Comparison of ENCODE assay signal across 21 mouse cellular contexts in the genomic region with DNA sequence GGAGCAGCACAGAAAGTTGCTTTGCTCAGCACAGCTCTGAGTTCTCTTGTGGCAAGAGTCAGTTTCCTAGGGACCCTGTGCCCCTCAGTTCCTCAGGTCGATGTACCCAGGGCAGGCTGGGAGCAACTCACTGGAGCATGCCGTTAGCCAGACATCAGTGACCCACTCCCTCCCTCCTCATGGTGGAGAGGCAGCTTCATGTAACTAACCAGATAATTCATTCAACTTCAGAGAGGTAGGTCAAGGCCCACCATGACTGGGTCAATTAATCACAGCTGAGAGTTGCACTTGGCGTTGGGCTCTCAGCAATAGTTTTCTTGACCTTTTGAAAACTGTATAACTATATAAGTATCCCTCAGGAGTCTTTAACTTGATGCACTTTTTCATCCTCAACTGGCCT.
DNase-seq lines count a peak whose midpoint lies in the region; ATAC-seq lines count a peak whose summit lies in the region.
"Had no signal": no experiment of that assay in that cellular context is flagged by ENCODE, and none has a peak within 500 bp of the region (broad histone marks: within the 10 kb centered on the region; RNA-seq: fewer than 3 reads in every experiment).

No protein-coding gene starts in this region.

- no peak for ATAC-seq in megakaryocyte, adult 5-6 weeks (ENCODE audit: poor library complexity, severe bottlenecking)
- ATAC-seq in liver, embryonic 11.5 days (replicated peaks; ENCODE audit: low FRiP score) = no peak
- ATAC-seq: CD4-positive, CD25-positive, alpha-beta regulatory T cell, adult 4 months; forebrain, embryonic 14.5 days; forebrain, postnatal 0 days had no signal

- H3K4me2 ChIP-seq in liver, embryonic 11.5 days = no peak overlapping the region
- H3K4me2 ChIP-seq: embryonic facial prominence, embryonic 12.5 days; embryonic facial prominence, embryonic 15.5 days; heart, embryonic 11.5 days; hindbrain, embryonic 12.5 days; hindbrain, embryonic 15.5 days had no signal

- 69% methylated on average over 3 of the region's 3 CpGs for WGBS in liver, embryonic 11.5 days

- peak overlapping the region; percentile 12 for H3K4me3 ChIP-seq in megakaryocyte, embryonic 14.5 days (replicated peaks)
- H3K4me3 ChIP-seq in liver, embryonic 11.5 days (ENCODE audit: low read depth, low read length) = no peak overlapping the region
- H3K4me3 ChIP-seq: embryonic facial prominence, embryonic 12.5 days; embryonic facial prominence, embryonic 15.5 days; gastrocnemius, adult 2 months; hindbrain, embryonic 12.5 days; hindbrain, embryonic 15.5 days had no signal

- H3K9me3 ChIP-seq in megakaryocyte, embryonic 14.5 days = peaks cover 52% of the 10 kb centered on the region
- peaks cover 9% of the 10 kb centered on the region; the same call in 1 of the 2 replicates for H3K9me3 ChIP-seq in liver, embryonic 11.5 days (ENCODE audit: control insufficient read depth, low read length)
- H3K9me3 ChIP-seq: embryonic facial prominence, embryonic 15.5 days; hindbrain, embryonic 12.5 days; hindbrain, embryonic 15.5 days had no signal

- peak; percentile 47 for DNase-seq in adrenal gland, postnatal 10 days
- peak; percentile 60 to 64 for DNase-seq in adrenal gland, postnatal 36 days
- no peak for DNase-seq in urinary bladder, postnatal 36 days (ENCODE audit: low spot score in 2 of 2)
- no peak for DNase-seq in liver, embryonic 11.5 days (ENCODE audit: low spot score)
- DNase-seq: cerebellum, adult 11 months; cerebellum, adult 2 months; cerebellum, adult 9-11 months; cerebellum, postnatal 25 days; forebrain, postnatal 0 days; gastrocnemius, adult 2 months; gastrocnemius, postnatal 14 days; heart, adult 11 months had no signal

- H3K36me3 ChIP-seq in megakaryocyte, embryonic 14.5 days (replicated peaks; ENCODE audit: low read length) = no peaks in the 10 kb centered on the region
- H3K36me3 ChIP-seq in liver, embryonic 11.5 days (ENCODE audit: control insufficient read depth, insufficient read depth, low read length) = no peaks in the 10 kb centered on the region
- H3K36me3 ChIP-seq: embryonic facial prominence, embryonic 12.5 days; embryonic facial prominence, embryonic 15.5 days; hindbrain, embryonic 12.5 days; hindbrain, embryonic 15.5 days had no signal

- H3K27ac ChIP-seq in liver, embryonic 11.5 days (ENCODE audit: low read depth, low read length) = no peak overlapping the region
- H3K27ac ChIP-seq: embryonic facial prominence, embryonic 12.5 days; embryonic facial prominence, embryonic 15.5 days; gastrocnemius, adult 2 months; hindbrain, embryonic 12.5 days; hindbrain, embryonic 15.5 days had no signal

- no peak overlapping the region for H3K9ac ChIP-seq in liver, embryonic 11.5 days (ENCODE audit: low read depth, low read length)
- H3K9ac ChIP-seq: embryonic facial prominence, embryonic 12.5 days; embryonic facial prominence, embryonic 15.5 days; forebrain, postnatal 0 days; hindbrain, embryonic 12.5 days; hindbrain, embryonic 15.5 days had no signal

- H3K27me3 ChIP-seq in megakaryocyte, embryonic 14.5 days (replicated peaks) = no peaks in the 10 kb centered on the region
- no peaks in the 10 kb centered on the region for H3K27me3 ChIP-seq in liver, embryonic 11.5 days (replicated peaks; ENCODE audit: control insufficient read depth, insufficient read depth, low read length)
- H3K27me3 ChIP-seq: embryonic facial prominence, embryonic 15.5 days; hindbrain, embryonic 15.5 days had no signal

- no peaks in the 10 kb centered on the region for H3K4me1 ChIP-seq in megakaryocyte, embryonic 14.5 days
- H3K4me1 ChIP-seq in liver, embryonic 11.5 days (replicated peaks; ENCODE audit: control insufficient read depth, insufficient read depth, low read length) = no peaks in the 10 kb centered on the region
- H3K4me1 ChIP-seq: embryonic facial prominence, embryonic 12.5 days; embryonic facial prominence, embryonic 15.5 days had no signal

Comparison
In these comparisons a context has a peak if more than half of its experiments do, and no peak if none do; other contexts are left out.
1. DNase-seq: peak in adrenal gland, postnatal 10 days (single experiment) and adrenal gland, postnatal 36 days (2 of 2); none in urinary bladder, postnatal 36 days (0 of 2) and liver, embryonic 11.5 days (single experiment).